Mouse (Mus musculus) olfactory bulb, adult 2 months (tissue): ENCODE data around the gene Tmem159.

Source experiments
- CTCF ChIP-seq: fragments of 200-500 bp; IDR thresholded peaks from 2 replicates; pipeline ENCODE4 v1.5.1; 2012; ENCODE audit warnings: low read depth, mild to moderate bottlenecking, low read length, moderate library complexity; ENCODE audit not compliant: insufficient read depth
- POLR2A ChIP-seq: fragments of 200-500 bp; IDR thresholded peaks from 2 replicates; pipeline ENCODE4 v1.6.1; 2012; ENCODE audit warnings: mild to moderate bottlenecking, low read depth, low read length, moderate library complexity; ENCODE audit not compliant: insufficient read depth

GRCm38 (mm10) chr7:120098403-120098802, 3.8 kb upstream of the Tmem159 start:
- TF ChIP-seq POLR2A, result no peak
- TF ChIP-seq CTCF, result peak; percentile 47; the same call in 1 of the 2 replicates
